Mouse (Mus musculus) heart, adult 18-20 months (tissue): ENCODE measurements around the gene Gm6356. TPM values are rescaled to one million over a fixed set of nuclear protein-coding genes. Genes with fewer than 3 reads are reported as not detected.
"Not testable (repeated sequence)": the region's sequence is repeated elsewhere in the genome, so short reads cannot be mapped to it uniquely, and the experiment has no call there.

Source experiments
- DNase-seq, 2 experiments: peaks; one replicate each; pipeline ENCODE4 v3.0.0; 2021 to 2022; ENCODE audit warnings: mixed read lengths in 1 of 2
- long read RNA-seq, 2 experiments: library from polyadenylated mRNA; stranded (forward); transcript quantifications; one replicate each; pipeline ENCODE4 v2.0.0; 2021
- total RNA-seq, 2 experiments: library from RNA; stranded (reverse); gene quantifications; 2 replicates each; pipeline ENCODE4 v1.2.3; 2021

The Gm6356 gene
- not detected for total RNA-seq
- long read RNA-seq, experiment 1 = 0 reads
- long read RNA-seq, experiment 2 = 0 reads

GRCm38 (mm10) chr14:6973718-6974117, at the start of gene Gm6356:
TSS of gene Gm6356 (minus strand) at chr14:6973818.
- DNase-seq = not testable (repeated sequence)

Other genes with a start within 250 kb of the Gm6356 start
- under 1 TPM; 0.49 to 0.57 TPM for gene Gm3636, start 231.5 kb downstream of the Gm6356 start, total RNA-seq
- not detected for gene Gm8362, start 199.4 kb downstream of the Gm6356 start, total RNA-seq
- not detected for gene Gm3642, start 133.5 kb downstream of the Gm6356 start, total RNA-seq
- under 1 TPM in 1 of 2 experiments, not detected in 1; 0.31 TPM for gene Gm3667, start 83.9 kb downstream of the Gm6356 start, total RNA-seq
- gene Gm10406, start 53.6 kb upstream of the Gm6356 start, total RNA-seq = not detected
- gene Gm3685, start 71.2 kb upstream of the Gm6356 start, total RNA-seq = not detected
- gene Gm3696, start 126.8 kb upstream of the Gm6356 start, total RNA-seq = not detected
- gene Gm6676, start 151.6 kb upstream of the Gm6356 start, total RNA-seq = not detected
- gene Gm3512, start 200.7 kb upstream of the Gm6356 start, total RNA-seq = under 1 TPM in 1 of 2 experiments, not detected in 1; 0.30 TPM
- not detected for gene Gm16434, start 220.7 kb upstream of the Gm6356 start, total RNA-seq